9 mouse cellular contexts compared by ENCODE assay signal in the genomic region with DNA sequence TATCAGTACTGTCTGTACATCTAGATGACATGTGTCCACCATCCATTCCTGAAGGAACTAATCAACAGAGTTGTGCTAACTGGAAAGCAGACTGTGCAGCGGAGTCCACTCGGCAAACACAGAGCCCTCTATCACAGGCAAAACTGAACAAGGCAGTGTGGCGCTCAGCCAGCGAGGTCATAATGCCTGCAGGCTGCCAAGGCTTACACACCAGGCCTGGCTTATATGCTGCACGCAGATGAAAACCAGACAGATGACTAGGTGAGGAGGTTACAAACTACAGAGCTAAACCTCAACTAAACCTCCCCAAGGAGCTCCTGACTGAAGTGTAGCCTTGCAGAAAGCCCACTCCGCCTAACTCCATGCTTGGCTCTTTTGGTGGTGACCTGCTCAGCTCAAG. TPM values are rescaled to one million over a fixed set of nuclear protein-coding genes. Genes with fewer than 3 reads are reported as not detected.
A peak's percentile ranks its signal among the peaks of the same experiment; 100 is the strongest.
DNase-seq lines count a peak whose midpoint lies in the region; ATAC-seq lines count a peak whose summit lies in the region.
"Had no signal": no experiment of that assay in that cellular context is flagged by ENCODE, and none has a peak within 500 bp of the region (broad histone marks: within the 10 kb centered on the region; RNA-seq: fewer than 3 reads in every experiment).

No protein-coding gene starts in this region.

- DNase-seq in hindbrain, embryonic 10.5 days (ENCODE audit: low spot score), result no peak
- peak; percentile 41 to 45 for DNase-seq in cerebellum, adult 18-20 months
- DNase-seq in heart, adult 18-20 months, result peak; percentile 82 to 87

- H3K4me2 ChIP-seq in hindbrain, embryonic 16.5 days (ENCODE audit: low read length), result no peak overlapping the region
- H3K4me2 ChIP-seq in kidney, embryonic 15.5 days, result no peak overlapping the region
- no peak overlapping the region for H3K4me2 ChIP-seq in stomach, embryonic 15.5 days

- no peak overlapping the region for H3K4me3 ChIP-seq in hindbrain, embryonic 16.5 days (ENCODE audit: low read length)
- no peak overlapping the region for H3K4me3 ChIP-seq in hindbrain, embryonic 10.5 days
- H3K4me3 ChIP-seq in kidney, embryonic 15.5 days (replicated peaks), result no peak overlapping the region
- no peak overlapping the region for H3K4me3 ChIP-seq in stomach, embryonic 15.5 days (replicated peaks)

- no peaks in the 10 kb centered on the region for H3K36me3 ChIP-seq in hindbrain, embryonic 16.5 days (ENCODE audit: control insufficient read depth, insufficient read depth, low read length)
- H3K36me3 ChIP-seq in hindbrain, embryonic 10.5 days, result 0 out of 2 replicates have a peak, but pooled peaks cover under 1% of the 10 kb centered on the region
- no peaks in the 10 kb centered on the region for H3K36me3 ChIP-seq in kidney, embryonic 15.5 days
- no peaks in the 10 kb centered on the region for H3K36me3 ChIP-seq in stomach, embryonic 15.5 days

- no peaks in the 10 kb centered on the region for H3K9me3 ChIP-seq in hindbrain, embryonic 16.5 days (ENCODE audit: control insufficient read depth, low read length)
- H3K9me3 ChIP-seq in hindbrain, embryonic 10.5 days, result no peaks in the 10 kb centered on the region
- no peaks in the 10 kb centered on the region for H3K9me3 ChIP-seq in kidney, embryonic 15.5 days (replicated peaks)
- no peaks in the 10 kb centered on the region for H3K9me3 ChIP-seq in stomach, embryonic 15.5 days

- no peak overlapping the region for H3K27ac ChIP-seq in hindbrain, embryonic 16.5 days (ENCODE audit: low read depth, low read length)
- H3K27ac ChIP-seq in hindbrain, embryonic 10.5 days, result no peak overlapping the region
- peak overlapping the region; percentile 49; the same call in 1 of the 2 replicates for H3K27ac ChIP-seq in kidney, embryonic 15.5 days
- peak overlapping the region; percentile 55 for H3K27ac ChIP-seq in stomach, embryonic 15.5 days

- no peak overlapping the region for H3K9ac ChIP-seq in hindbrain, embryonic 16.5 days (ENCODE audit: low read depth, low read length)
- H3K9ac ChIP-seq in kidney, embryonic 15.5 days, result no peak overlapping the region
- no peak overlapping the region for H3K9ac ChIP-seq in stomach, embryonic 15.5 days

- 62% methylated on average over 6 of the region's 6 CpGs for WGBS in hindbrain, embryonic 16.5 days
- WGBS in hindbrain, embryonic 10.5 days, result 85% methylated on average over 6 of the region's 6 CpGs
- WGBS in kidney, embryonic 15.5 days, result 63% methylated on average over 6 of the region's 6 CpGs
- WGBS in stomach, embryonic 15.5 days, result 52% methylated on average over 6 of the region's 6 CpGs

- ATAC-seq in hindbrain, embryonic 16.5 days, result peak; percentile 61; the same call in 1 of the 2 replicates
- ATAC-seq in kidney, embryonic 15.5 days (replicated peaks; ENCODE audit: low FRiP score), result 0 out of 2 replicates have a peak, but pooled peaks have one; percentile 20
- peak; percentile 40; the same call in 1 of the 2 replicates for ATAC-seq in stomach, embryonic 15.5 days (ENCODE audit: insufficient read depth, low FRiP score, low read depth)
- no peak for ATAC-seq in activated CD4-positive, CD25-positive, alpha-beta regulatory T cell, adult 4 months
- ATAC-seq in erythroid progenitor cell, adult 5-6 weeks (replicated peaks; ENCODE audit: low FRiP score, poor library complexity, severe bottlenecking), result no peak

- H3K27me3 ChIP-seq in hindbrain, embryonic 16.5 days (replicated peaks; ENCODE audit: control insufficient read depth, insufficient read depth, low read length), result no peaks in the 10 kb centered on the region
- no peaks in the 10 kb centered on the region for H3K27me3 ChIP-seq in hindbrain, embryonic 10.5 days (ENCODE audit: insufficient read depth, poor library complexity, severe bottlenecking)
- no peaks in the 10 kb centered on the region for H3K27me3 ChIP-seq in kidney, embryonic 15.5 days
- H3K27me3 ChIP-seq in stomach, embryonic 15.5 days (replicated peaks), result no peaks in the 10 kb centered on the region
- H3K27me3 ChIP-seq: CH12.LX had no signal

- H3K4me1 ChIP-seq in hindbrain, embryonic 16.5 days (ENCODE audit: control insufficient read depth, insufficient read depth, low read depth, low read length), result no peaks in the 10 kb centered on the region
- peaks cover 7% of the 10 kb centered on the region; the same call in 1 of the 2 replicates for H3K4me1 ChIP-seq in hindbrain, embryonic 10.5 days (replicated peaks)
- H3K4me1 ChIP-seq in kidney, embryonic 15.5 days, result peaks cover 25% of the 10 kb centered on the region
- H3K4me1 ChIP-seq in stomach, embryonic 15.5 days, result peaks cover 13% of the 10 kb centered on the region

RNA-seq across cellular contexts. Expression of gene Arhgap10, which starts 44.4 kb away (rescaled TPM):
- polyA plus RNA-seq in hindbrain, embryonic 16.5 days (2015; fragmentation: Nextera tagmentation; extraction: Ambion mirVana), result 5.0 and 6.1 TPM in 2 replicates
- polyA plus RNA-seq in hindbrain, embryonic 10.5 days (2016; fragmentation: Nextera tagmentation; extraction: Ambion mirVana), result 16.0 and 18.8 TPM in 2 replicates
- total RNA-seq in heart, adult 18-20 months (2021), result 10 to 100 TPM; 49.3 to 51.0 TPM
- 31.1 and 34.1 TPM in 2 replicates for polyA plus RNA-seq in kidney, embryonic 15.5 days (2015; fragmentation: Nextera tagmentation; extraction: Ambion mirVana)
- 29.4 and 29.8 TPM in 2 replicates for polyA plus RNA-seq in stomach, embryonic 15.5 days (2015; fragmentation: Nextera tagmentation; extraction: Ambion mirVana)
- polyA plus RNA-seq in activated CD4-positive, CD25-positive, alpha-beta regulatory T cell, adult 4 months (2017; shearing (Covaris generic)), result 1 to 10 TPM; 2.1 to 2.9 TPM
- total RNA-seq in erythroid progenitor cell, adult 5-6 weeks (2015; ENCODE audit: low replicate concordance), result 0.84 and 1.1 TPM in 2 replicates
- 3.5 and 3.9 TPM in 2 replicates for total RNA-seq in erythroid progenitor cell, adult 5-6 weeks (2017; ENCODE audit: low replicate concordance)

Comparison
In these comparisons a context has a peak if more than half of its experiments do, and no peak if none do; other contexts are left out.
1. ATAC-seq: peak in hindbrain, embryonic 16.5 days (single experiment), kidney, embryonic 15.5 days (single experiment) and stomach, embryonic 15.5 days (single experiment); none in activated CD4-positive, CD25-positive, alpha-beta regulatory T cell, adult 4 months (single experiment) and erythroid progenitor cell, adult 5-6 weeks (single experiment).
2. H3K27ac ChIP-seq: peak in kidney, embryonic 15.5 days (single experiment) and stomach, embryonic 15.5 days (single experiment); none in hindbrain, embryonic 16.5 days (single experiment) and hindbrain, embryonic 10.5 days (single experiment).